Mouse (Mus musculus) limb, embryonic 14.5 days (tissue): ENCODE data around the gene Traf3ip2. TPM values are rescaled to one million over a fixed set of nuclear protein-coding genes. Genes with fewer than 3 reads are reported as not detected.

Experiments
- ATAC-seq: fragments of 200-750 bp; cut with Nextera tagmentation; 2 replicates; pipeline ENCODE4 v1.8.0; 2017; ENCODE audit warnings: low read depth, moderate number of reproducible peaks, moderate TSS enrichment; ENCODE audit not compliant: low FRiP score
- DNase-seq: peaks from one replicate; pipeline ENCODE4 v3.0.0-alpha.2; 2015; ENCODE audit warnings: low spot score
- H3K27ac ChIP-seq: fragments of 300-500 bp; sonication (generic); replicated peaks from 2 replicates; pipeline ENCODE4 v1.5.1; 2014; ENCODE audit warnings: low read depth, mild to moderate bottlenecking, low read length, moderate library complexity, mixed read lengths
- H3K27me3 ChIP-seq: fragments of 300-500 bp; sonication (generic); 2 replicates; pipeline ENCODE4 v1.6.1; 2014; ENCODE audit warnings: low read length, mixed read lengths; ENCODE audit not compliant: control insufficient read depth, insufficient read depth
- H3K36me3 ChIP-seq: fragments of 300-500 bp; sonication (generic); 2 replicates; pipeline ENCODE4 v1.6.1; 2014; ENCODE audit warnings: mild to moderate bottlenecking, low read length, moderate library complexity, mixed read lengths; ENCODE audit not compliant: control insufficient read depth, insufficient read depth
- H3K4me1 ChIP-seq: fragments of 300-500 bp; sonication (generic); 2 replicates; pipeline ENCODE4 v1.6.1; 2014; ENCODE audit warnings: antibody characterized with exemption, low read length, mixed read lengths; ENCODE audit not compliant: control insufficient read depth, insufficient read depth
- H3K4me2 ChIP-seq: fragments of 300-500 bp; sonication (generic); replicated peaks from 2 replicates; pipeline ENCODE4 v1.6.1; 2014; ENCODE audit warnings: low read depth, mild to moderate bottlenecking, low read length, moderate library complexity; ENCODE audit not compliant: severe bottlenecking
- H3K4me3 ChIP-seq: fragments of 300-500 bp; sonication (generic); replicated peaks from 2 replicates; pipeline ENCODE4 v1.5.1; 2014; ENCODE audit warnings: low read length
- H3K9ac ChIP-seq: fragments of 300-500 bp; sonication (generic); 2 replicates; pipeline ENCODE4 v1.6.1; 2014; ENCODE audit warnings: mild to moderate bottlenecking, low read depth, low read length, moderate library complexity; ENCODE audit not compliant: severe bottlenecking
- H3K9me3 ChIP-seq: fragments of 300-500 bp; sonication (generic); 2 replicates; pipeline ENCODE4 v1.6.1; 2016; ENCODE audit warnings: low read length; ENCODE audit not compliant: control insufficient read depth
- POLR2A ChIP-seq: fragments of 200-500 bp; IDR thresholded peaks from 2 replicates; pipeline ENCODE4 v1.8.0; 2012; ENCODE audit warnings: inconsistent platforms, mild to moderate bottlenecking, moderate library complexity, borderline replicate concordance; ENCODE audit not compliant: insufficient read depth, insufficient read length; ENCODE audit errors: extremely low read depth
- WGBS: fragments of 180-500 bp; shearing (Covaris S2); extraction: QIAGEN DNeasy Blood & Tissue Kit; methylation state at CpG from one replicate; pipeline ENCODE4 v1.1.7; 2014; 5-methylcytosine and 5-hydroxymethylcytosine counted together
- polyA plus RNA-seq, 2 experiments: library from polyadenylated mRNA; depleted of rRNA in 1 of 2; stranded (reverse) in 1 of 2; unstranded in 1 of 2; fragments of >200 nt; fragmentation: Nextera tagmentation in 1 of 2; extraction: Ambion mirVana in 1 of 2; gene quantifications; 2 replicates each; pipeline versions ENCODE4 v1.2.1 to v1.2.3; 2012 to 2014

Traf3ip2 gene
- polyA plus RNA-seq, 2 experiments = 9.0 to 13.3 TPM

GRCm38 (mm10) chr10:39650316-39650715 is 37.6 kb downstream of the Traf3ip2 start:
- H3K4me2 ChIP-seq = no peak overlapping the region
- no peak overlapping the region for H3K4me3 ChIP-seq
- no peak overlapping the region for H3K27ac ChIP-seq
- TF ChIP-seq POLR2A = no peak
- DNase-seq (no peak), ATAC-seq (no peak)
- peaks cover 12% of the 10 kb centered on the region for H3K36me3 ChIP-seq
- no peaks in the 10 kb centered on the region for H3K9me3 ChIP-seq
- 91% methylated on average over 3 of the region's 3 CpGs for WGBS
- peaks cover 22% of the 10 kb centered on the region for H3K4me1 ChIP-seq
- no peak overlapping the region for H3K9ac ChIP-seq
- no peaks in the 10 kb centered on the region for H3K27me3 ChIP-seq

- DNase-seq (peak; percentile 69), ATAC-seq (peak; percentile 71)
- Histone ChIP-seq H3K4me3 (no peak overlapping the region), H3K27ac (peak overlapping the region; percentile 58; the same call in 1 of the 2 replicates), H3K4me2 (no peak overlapping the region; the same call in 1 of the 2 replicates), H3K4me1 (peaks cover 21% of the 10 kb centered on the region), H3K27me3 (no peaks in the 10 kb centered on the region), H3K36me3 (peaks cover 12% of the 10 kb centered on the region), H3K9ac (no peak overlapping the region), H3K9me3 (no peaks in the 10 kb centered on the region)
- TF ChIP-seq POLR2A = no peak
- 16% methylated on average over 8 of the region's 8 CpGs for WGBS
Observed at GRCm38 (mm10) chr10:39654001-39654416, 41.3 kb downstream of the Traf3ip2 start.

DNA sequence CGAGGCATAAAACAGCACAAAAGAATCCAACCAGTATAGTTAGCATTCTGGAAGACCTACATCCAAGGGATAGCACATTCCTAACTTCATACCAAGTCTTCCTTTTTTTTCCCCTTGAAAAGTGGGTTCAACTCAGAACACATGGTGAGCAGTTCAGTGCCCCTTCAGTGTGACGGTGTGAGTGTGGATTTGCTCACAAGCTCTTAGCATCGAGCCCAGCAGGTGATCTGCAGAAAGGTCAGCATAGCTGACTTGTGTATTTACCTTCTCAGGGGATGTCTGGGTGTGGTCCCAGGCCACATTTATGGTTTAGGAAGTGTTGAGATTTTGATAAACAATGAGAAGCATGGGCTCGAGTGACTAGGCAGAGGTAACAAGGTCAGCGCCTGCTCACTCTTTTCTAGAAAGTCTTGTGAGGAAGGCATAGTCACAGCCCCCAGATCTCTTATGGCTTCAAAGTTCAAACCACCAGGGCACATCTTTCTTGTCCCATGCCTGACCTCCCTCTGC is 46.2 kb downstream of the Traf3ip2 start:
- Histone ChIP-seq H3K9ac (no peak overlapping the region), H3K36me3 (no peaks in the 10 kb centered on the region), H3K4me3 (no peak overlapping the region), H3K4me1 (peaks cover 39% of the 10 kb centered on the region), H3K9me3 (no peaks in the 10 kb centered on the region), H3K27me3 (no peaks in the 10 kb centered on the region), H3K4me2 (0 out of 2 replicates have a peak overlapping the region, but pooled peaks have one; percentile 14), H3K27ac (peak overlapping the region; percentile 64)
- peak; percentile 16 for ATAC-seq
- no peak for TF ChIP-seq POLR2A
- DNase-seq = no peak
- WGBS = 19% methylated on average over 5 of the region's 5 CpGs

DNA sequence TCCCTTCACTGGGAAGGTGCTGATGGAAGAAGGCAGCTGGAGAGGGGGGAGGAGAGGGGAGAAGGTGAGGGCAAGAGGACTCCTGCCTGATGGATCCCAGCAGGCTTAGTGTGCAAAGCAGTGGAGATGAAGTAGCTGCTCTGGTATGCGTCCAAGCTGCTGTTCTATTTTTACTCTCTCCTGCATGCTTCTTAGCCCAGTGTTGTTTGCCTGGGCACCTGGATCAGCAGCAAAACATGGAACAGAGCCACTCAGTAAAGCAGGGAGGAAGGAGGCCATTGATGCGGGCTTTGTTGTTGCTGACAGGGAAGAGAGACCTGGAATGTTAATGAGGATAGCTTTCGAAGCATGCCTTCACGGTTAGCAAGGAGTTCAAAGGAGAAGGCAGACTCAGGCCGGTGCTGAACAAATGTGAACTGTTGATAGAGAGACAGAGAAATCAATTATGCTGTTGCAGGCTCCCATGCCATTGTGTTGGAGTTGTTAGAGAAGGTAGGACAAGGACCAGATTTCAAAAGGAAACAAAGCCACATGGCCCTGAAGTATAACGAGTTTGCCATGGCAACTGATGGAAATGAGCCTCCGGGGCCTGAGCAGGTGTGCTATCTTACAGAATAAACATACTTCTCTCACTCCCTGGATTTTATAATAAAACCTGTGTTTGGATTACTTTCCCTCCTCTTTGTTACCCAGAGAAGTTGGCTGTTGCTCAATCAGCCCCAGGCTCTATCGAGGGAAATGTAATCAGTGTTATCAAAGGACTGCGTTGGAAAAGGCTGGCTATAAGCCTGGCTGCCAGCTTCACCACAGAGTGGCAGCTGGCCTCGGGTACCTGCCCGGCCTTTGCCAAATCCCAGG is 46.9 kb downstream of the Traf3ip2 start:
- Histone ChIP-seq H3K9ac (0 out of 2 replicates have a peak overlapping the region, but pooled peaks have one; percentile 3), H3K27me3 (no peaks in the 10 kb centered on the region), H3K4me3 (no peak overlapping the region), H3K27ac (peak overlapping the region; percentile 67), H3K36me3 (no peaks in the 10 kb centered on the region), H3K4me1 (peaks cover 33% of the 10 kb centered on the region), H3K4me2 (0 out of 2 replicates have a peak overlapping the region, but pooled peaks have one; percentile 14), H3K9me3 (no peaks in the 10 kb centered on the region)
- no peak for TF ChIP-seq POLR2A
- WGBS = 6% methylated on average over 11 of the region's 11 CpGs
- peak; percentile 83 for DNase-seq
- ATAC-seq = peak; percentile 93

DNA sequence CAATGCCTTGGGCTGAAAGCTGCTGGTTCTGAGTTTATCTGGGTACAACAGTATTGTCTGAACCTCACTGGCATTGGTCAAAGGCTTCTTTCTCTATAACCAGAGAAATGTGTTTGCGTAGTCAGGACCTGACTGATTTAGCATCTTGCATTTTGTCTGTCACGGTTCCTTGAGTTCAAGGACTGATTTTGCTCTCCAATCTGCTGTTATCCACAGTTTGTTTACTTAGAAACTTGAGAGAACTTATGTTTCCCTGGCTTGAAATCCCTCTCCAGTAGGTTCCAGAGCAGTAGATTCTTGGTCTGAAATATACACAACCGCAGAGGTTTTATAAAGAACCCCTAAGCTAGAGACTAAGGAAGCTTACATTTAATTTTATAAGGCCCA is 47.5 kb downstream of the Traf3ip2 start:
- no peak for ATAC-seq
- Histone ChIP-seq H3K36me3 (no peaks in the 10 kb centered on the region), H3K9ac (no peak overlapping the region), H3K27me3 (no peaks in the 10 kb centered on the region), H3K4me2 (no peak overlapping the region), H3K4me3 (no peak overlapping the region), H3K9me3 (no peaks in the 10 kb centered on the region), H3K27ac (peak overlapping the region; percentile 67; the same call in 1 of the 2 replicates), H3K4me1 (peaks cover 35% of the 10 kb centered on the region)
- no peak for DNase-seq
- TF ChIP-seq POLR2A = no peak
- 49% methylated on average over 3 of the region's 3 CpGs for WGBS
